Mouse (Mus musculus): ENCODE measurements around the gene Dhps.

- TF ChIP-seq TAL1 (IDR thresholded peaks at IDR 0.05; ENCODE audit: low read length) (no peak), GATA1 (IDR thresholded peaks at IDR 0.05; ENCODE audit: low read length) (no peak)
These were observed 36.3 kb upstream of the Dhps start for GRCm38 (mm10) chr8:85035165-85035727.

All from erythroblast, embryonic 14.5 days (primary cell).